Mouse (Mus musculus): ENCODE measurements at regions not wholly inside any gene's neighbourhood (a gene's known extent, or its start where the extent isn't known, plus 50 kb on each side); places are given as distances from the start of the nearest gene placed in this dataset.

DNA sequence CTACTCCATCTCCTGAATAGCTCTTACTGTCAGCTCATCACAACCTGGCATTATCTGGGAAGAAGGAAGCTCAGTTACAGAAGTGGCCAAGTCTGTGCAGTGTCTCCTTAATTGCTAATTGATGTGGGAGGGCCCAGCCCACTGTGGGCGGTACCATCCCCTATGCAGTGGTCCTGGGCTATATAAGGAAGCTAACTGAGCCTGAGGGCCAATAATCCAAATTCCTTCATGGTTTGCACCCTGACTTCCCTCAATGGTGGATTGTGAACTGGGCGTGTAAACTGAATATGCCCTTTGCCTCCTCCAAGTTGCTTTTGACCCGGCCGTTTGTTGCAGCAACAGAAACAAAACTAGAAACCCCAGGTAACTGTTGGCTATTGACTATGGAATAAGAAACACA is 57.8 kb upstream of the Pmfbp1 start:
- in situ Hi-C loops (cut with MboI; ENCODE audit: low sequenced_read_pairs in 2 of 2, unreplicated experiment in 2 of 2): no loop called here
- no peaks in the 10 kb centered on the region for H3K9me3 ChIP-seq (ENCODE audit: control insufficient read depth, insufficient read depth, low read depth, low read length)
- DNase-seq (ENCODE audit: low read depth, low spot score): no peak
- H3K27ac ChIP-seq (ENCODE audit: insufficient read depth, low read depth, low read length, poor library complexity, severe bottlenecking): no peak overlapping the region
- peaks cover 0 to 3% of the 10 kb centered on the region in 2 experiments; a peak in 1 of 4 replicates for H3K4me1 ChIP-seq (ENCODE audit: control insufficient read depth in 2 of 2, insufficient read depth in 2 of 2, low read length in 2 of 2, poor library complexity in 1 of 2)
- no peak for TF ChIP-seq CHD2 (IDR thresholded peaks at IDR 0.05; ENCODE audit: low read depth, low read length)
- TF ChIP-seq ZC3H11A (IDR thresholded peaks at IDR 0.05; ENCODE audit: borderline replicate concordance, low read depth, low read length): no peak
- no peak for TF ChIP-seq ZNF384 (IDR thresholded peaks at IDR 0.05; ENCODE audit: low read depth, low read length)
- no peak for TF ChIP-seq HCFC1 (IDR thresholded peaks at IDR 0.05; ENCODE audit: borderline replicate concordance, insufficient read depth, low read length)
- TF ChIP-seq MAFK (IDR thresholded peaks at IDR 0.05; ENCODE audit: insufficient read depth, low read depth, low read length): no peak
- no peaks in the 10 kb centered on the region for H3K36me3 ChIP-seq (ENCODE audit: control insufficient read depth, insufficient read depth, low read length, poor library complexity, severe bottlenecking)
- no peak overlapping the region for H3K4me3 ChIP-seq (ENCODE audit: insufficient read depth in 1 of 2, low read depth in 1 of 2, low read length in 2 of 2, poor library complexity in 1 of 2, severe bottlenecking in 1 of 2)
- H3K9ac ChIP-seq (ENCODE audit: insufficient read depth, low read depth, low read length, poor library complexity, severe bottlenecking): no peak overlapping the region

DNA sequence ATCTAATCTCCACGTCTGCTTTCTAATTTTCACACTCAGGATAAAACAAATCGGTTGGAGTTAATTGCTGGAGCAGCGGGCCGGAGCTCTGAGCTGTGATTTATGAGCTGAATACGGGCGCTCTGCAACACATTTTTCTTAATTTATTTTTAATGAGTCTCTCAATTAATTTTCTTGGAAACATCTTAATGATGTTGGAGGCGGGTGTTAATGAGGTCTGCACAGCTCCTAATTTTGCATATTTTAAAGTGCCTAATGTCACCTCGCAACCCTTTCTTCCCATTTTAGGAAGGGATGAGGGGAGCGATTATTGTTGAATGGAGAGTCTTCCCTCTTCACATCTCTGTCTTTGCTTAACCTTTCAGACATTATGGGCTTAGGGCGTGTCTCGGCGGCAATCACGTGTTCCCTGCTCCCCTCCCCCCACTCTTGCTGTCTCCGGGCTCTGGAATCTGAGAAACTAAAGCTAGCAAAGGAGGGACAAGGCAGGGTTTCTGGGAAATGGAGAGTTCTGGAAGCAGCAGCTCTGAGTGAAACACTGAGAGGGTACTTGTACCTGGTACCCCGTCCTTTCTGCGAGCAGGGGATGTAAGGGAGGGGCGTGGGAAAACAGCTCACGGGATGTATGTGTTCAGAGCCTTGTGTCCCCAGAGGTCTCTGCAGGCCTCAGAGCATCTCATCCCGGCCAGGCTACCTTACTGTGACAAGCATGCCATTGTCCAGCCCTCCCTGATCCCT is 56.8 kb upstream of the Pmfbp1 start:
- Histone ChIP-seq H3K36me3 (ENCODE audit: control insufficient read depth, insufficient read depth, low read length, poor library complexity, severe bottlenecking) (no peaks in the 10 kb centered on the region), H3K4me1 (ENCODE audit: control insufficient read depth in 2 of 2, insufficient read depth in 2 of 2, low read length in 2 of 2, poor library complexity in 1 of 2) (peaks cover 0 to 3% of the 10 kb centered on the region in 2 experiments; a peak in 1 of 4 replicates), H3K9ac (ENCODE audit: insufficient read depth, low read depth, low read length, poor library complexity, severe bottlenecking) (peak overlapping the region; percentile 44; the same call in 1 of the 2 replicates), H3K27ac (ENCODE audit: insufficient read depth, low read depth, low read length, poor library complexity, severe bottlenecking) (no peak overlapping the region), H3K4me3 (ENCODE audit: insufficient read depth in 1 of 2, low read depth in 1 of 2, low read length in 2 of 2, poor library complexity in 1 of 2, severe bottlenecking in 1 of 2) (no peak overlapping the region), H3K9me3 (ENCODE audit: control insufficient read depth, insufficient read depth, low read depth, low read length) (no peaks in the 10 kb centered on the region)
- TF ChIP-seq ZC3H11A (IDR thresholded peaks at IDR 0.05; ENCODE audit: borderline replicate concordance, low read depth, low read length) (no peak), MAFK (IDR thresholded peaks at IDR 0.05; ENCODE audit: insufficient read depth, low read depth, low read length) (no peak), HCFC1 (IDR thresholded peaks at IDR 0.05; ENCODE audit: borderline replicate concordance, insufficient read depth, low read length) (no peak), CHD2 (IDR thresholded peaks at IDR 0.05; ENCODE audit: low read depth, low read length) (no peak), ZNF384 (IDR thresholded peaks at IDR 0.05; ENCODE audit: low read depth, low read length) (no peak)
- no peak for DNase-seq (ENCODE audit: low read depth, low spot score)
- in situ Hi-C loops (cut with MboI; ENCODE audit: low sequenced_read_pairs in 2 of 2, unreplicated experiment in 2 of 2): no loop called here

DNA sequence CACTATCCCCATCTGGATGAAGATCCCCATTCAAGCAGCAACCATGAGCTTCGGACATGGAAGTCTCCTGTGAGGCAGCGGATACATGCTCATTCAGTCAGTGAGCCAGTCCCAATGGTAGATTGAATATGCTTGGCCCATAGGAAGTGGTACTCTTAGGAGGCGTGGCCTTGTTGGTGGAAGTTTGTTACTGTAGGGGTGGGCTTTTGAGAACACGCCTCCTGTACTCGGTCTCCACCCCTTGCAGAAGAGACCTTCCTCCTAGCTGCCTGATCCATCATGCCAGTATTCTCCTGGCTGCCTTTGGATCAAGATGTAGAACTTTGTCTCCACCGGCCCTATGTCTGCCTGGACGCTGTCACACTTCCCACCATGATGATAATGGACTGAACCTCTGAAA is 55.3 kb upstream of the Pmfbp1 start:
- TF ChIP-seq CHD2 (IDR thresholded peaks at IDR 0.05; ENCODE audit: low read depth, low read length) (no peak), MAFK (IDR thresholded peaks at IDR 0.05; ENCODE audit: insufficient read depth, low read depth, low read length) (no peak), ZNF384 (IDR thresholded peaks at IDR 0.05; ENCODE audit: low read depth, low read length) (no peak), ZC3H11A (IDR thresholded peaks at IDR 0.05; ENCODE audit: borderline replicate concordance, low read depth, low read length) (no peak), HCFC1 (IDR thresholded peaks at IDR 0.05; ENCODE audit: borderline replicate concordance, insufficient read depth, low read length) (no peak)
- Histone ChIP-seq H3K4me3 (ENCODE audit: insufficient read depth in 1 of 2, low read depth in 1 of 2, low read length in 2 of 2, poor library complexity in 1 of 2, severe bottlenecking in 1 of 2) (no peak overlapping the region), H3K36me3 (ENCODE audit: control insufficient read depth, insufficient read depth, low read length, poor library complexity, severe bottlenecking) (no peaks in the 10 kb centered on the region), H3K9ac (ENCODE audit: insufficient read depth, low read depth, low read length, poor library complexity, severe bottlenecking) (no peak overlapping the region), H3K27ac (ENCODE audit: insufficient read depth, low read depth, low read length, poor library complexity, severe bottlenecking) (no peak overlapping the region), H3K4me1 (ENCODE audit: control insufficient read depth in 2 of 2, insufficient read depth in 2 of 2, low read length in 2 of 2, poor library complexity in 1 of 2) (peaks cover 0 to 3% of the 10 kb centered on the region in 2 experiments; a peak in 1 of 4 replicates), H3K9me3 (ENCODE audit: control insufficient read depth, insufficient read depth, low read depth, low read length) (no peaks in the 10 kb centered on the region)
- DNase-seq (ENCODE audit: low read depth, low spot score): no peak
- in situ Hi-C loops (cut with MboI; ENCODE audit: low sequenced_read_pairs in 2 of 2, unreplicated experiment in 2 of 2): no loop called here
